Mouse (Mus musculus): ENCODE measurements around the gene Obsl1. TPM values are rescaled to one million over a fixed set of nuclear protein-coding genes. Genes with fewer than 3 reads are reported as not detected.
A peak's percentile ranks its signal among the peaks of the same experiment; 100 is the strongest.

Obsl1 gene
- total RNA-seq, 2 experiments from 2014 or later = 241 to 242 TPM

DNA sequence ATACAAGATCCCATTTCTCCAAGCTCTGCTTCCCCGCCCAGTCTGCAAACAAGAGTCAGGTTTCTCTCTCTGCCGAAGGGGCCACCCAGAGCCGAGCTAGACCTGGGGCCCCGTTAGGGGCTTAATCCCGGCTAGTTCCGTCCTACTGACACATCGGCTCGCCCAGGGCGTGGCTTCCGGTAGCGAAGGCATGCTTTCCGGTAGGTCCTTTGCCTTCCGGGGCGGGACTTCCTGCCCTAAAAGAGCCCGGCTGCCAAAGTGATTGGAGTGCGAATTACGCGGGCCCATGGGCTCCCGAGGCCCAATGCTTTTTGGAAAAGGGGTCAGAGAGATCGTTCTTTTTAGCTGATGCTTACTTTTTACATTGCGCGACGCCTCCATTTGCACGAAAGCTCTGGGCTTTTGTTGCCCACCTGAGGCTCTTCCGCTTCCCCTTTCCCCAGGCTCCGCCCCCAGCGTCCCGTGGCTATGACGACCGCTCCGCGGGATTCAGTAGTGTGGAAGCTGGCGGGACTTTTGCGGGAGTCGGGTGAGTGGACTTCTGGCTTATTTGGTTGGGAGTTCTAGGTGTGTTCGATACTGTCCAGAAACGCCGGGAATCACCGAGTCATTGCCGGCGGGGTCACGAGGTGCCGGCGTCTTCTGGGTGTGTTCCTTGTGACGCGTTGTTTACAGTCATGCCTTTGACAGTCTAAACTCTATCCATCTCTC, 15.2 kb upstream of the Obsl1 start, which contains the start of gene Stk11ip:
Gene Stk11ip (plus strand): TSS at position 209 of the 711 bp plus-strand sequence.
- peak; percentile 84 to 87 for DNase-seq (ENCODE audit: low spot score in 2 of 2)

DNA sequence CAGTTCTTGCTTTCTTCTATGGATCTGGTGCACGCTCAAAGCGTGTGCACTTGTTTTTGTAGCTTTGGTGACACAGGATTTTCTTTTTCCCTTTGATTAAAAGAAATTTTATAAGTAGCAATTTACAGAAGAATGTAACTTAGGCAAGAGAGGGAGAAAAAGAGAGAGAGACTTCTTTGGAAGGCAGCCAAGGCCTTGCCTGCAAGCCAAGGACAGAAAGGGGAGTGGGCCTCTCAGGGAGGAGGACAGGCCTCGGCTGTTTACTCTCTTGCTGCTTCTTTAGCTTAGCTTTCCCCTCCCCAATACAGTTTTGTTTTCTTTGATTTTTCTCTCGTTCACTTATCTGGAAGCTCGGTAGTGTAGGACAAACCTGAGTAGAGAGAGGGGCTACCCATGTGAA, 13.3 kb upstream of the Obsl1 start:
- DNase-seq (ENCODE audit: low spot score in 2 of 2) = no peak

DNA sequence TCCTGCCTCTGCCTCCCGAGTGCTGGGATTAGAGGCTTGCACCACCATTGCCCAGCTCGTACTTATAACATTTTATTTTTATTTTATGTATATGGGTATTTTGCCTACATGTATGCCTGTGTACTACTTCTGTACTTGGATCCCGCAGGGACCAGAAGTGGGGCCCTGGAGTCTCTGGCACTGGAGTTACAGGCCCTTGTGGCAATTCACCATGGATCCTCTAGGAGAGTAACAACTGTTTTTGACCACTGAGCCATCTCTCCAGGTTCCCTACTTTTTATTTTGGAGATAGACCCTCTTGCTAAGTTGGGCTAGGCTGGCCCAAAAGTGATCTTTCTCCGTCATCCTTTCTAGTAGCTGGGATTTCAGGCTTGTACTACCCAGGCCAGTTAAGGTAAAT, 12.2 kb upstream of the Obsl1 start:
- no peak for DNase-seq (ENCODE audit: low spot score in 2 of 2)

DNA sequence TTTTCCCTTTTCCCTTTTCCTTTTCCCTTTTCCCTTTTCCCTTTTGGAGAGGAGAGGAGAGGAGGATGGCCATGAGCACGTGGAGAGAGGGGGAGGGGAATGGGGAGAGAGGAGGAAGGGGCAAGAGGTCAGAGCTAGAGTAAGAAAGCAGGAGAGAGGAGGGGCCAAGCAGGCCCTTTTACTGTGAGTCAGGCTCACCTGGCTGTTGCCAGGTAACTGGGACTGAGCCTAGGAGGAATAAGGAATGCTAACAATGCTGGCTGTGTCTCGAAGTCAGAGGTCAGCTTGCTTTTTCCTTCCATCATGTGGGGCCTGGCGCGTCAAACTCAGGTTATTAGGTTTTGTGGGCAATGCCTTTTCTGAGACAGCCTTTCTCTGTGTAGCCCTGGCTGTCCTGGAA, 11.7 kb upstream of the Obsl1 start:
- DNase-seq (ENCODE audit: low spot score in 2 of 2) = no peak

DNA sequence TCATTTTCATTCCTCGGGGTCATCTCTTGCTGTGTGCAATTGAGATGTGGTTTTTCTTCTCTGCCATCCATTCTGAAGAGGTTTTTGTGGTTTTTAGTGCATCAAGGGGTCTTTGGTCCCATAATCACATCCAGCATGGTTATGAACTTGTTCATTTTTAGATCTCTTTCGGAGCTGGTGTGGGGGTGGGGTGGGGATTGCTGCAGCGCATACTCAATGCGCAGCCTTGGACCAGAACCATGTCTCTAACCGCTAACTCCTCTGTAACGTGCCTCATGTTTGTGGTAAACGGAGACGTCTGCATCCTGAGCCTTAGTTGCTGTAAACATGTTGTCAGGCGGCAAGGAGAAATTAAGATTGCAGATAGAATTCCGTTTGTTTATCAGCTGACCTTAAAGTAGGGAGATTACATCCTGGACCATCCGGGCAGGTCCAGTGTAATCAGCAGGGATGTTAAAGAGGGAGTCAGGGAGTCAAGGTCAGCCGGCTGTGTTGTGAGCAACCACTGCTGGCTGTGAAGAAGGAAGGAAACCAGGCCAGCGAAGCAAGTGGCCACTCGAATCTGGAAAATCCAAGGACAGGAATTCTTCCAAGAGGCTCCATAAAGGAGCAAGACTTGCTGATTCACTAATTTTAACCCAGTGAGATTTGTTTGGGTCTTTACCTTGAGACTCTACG, 10.6 kb upstream of the Obsl1 start:
- DNase-seq (ENCODE audit: low spot score in 2 of 2) = no peak

DNA sequence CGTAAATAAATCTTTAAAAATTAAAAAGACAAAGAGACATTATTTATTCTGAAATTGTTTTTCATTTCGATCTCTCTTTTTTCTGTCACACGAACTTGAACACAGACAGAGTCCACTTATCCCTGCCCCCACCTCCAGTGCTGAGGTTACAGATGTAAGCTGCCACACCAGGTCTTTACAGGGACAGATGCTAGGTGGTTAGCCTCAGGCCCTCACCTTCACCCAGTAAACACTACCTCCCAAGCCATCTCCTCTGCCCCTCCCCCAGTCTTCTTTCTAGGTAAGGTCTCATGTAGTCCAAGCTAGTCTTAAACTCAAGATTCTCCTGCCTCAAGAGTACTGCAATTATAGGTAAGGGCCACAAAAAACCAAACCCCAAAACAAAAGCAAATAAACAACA, 6.3 kb upstream of the Obsl1 start:
- DNase-seq (ENCODE audit: low spot score in 2 of 2) = no peak

DNA sequence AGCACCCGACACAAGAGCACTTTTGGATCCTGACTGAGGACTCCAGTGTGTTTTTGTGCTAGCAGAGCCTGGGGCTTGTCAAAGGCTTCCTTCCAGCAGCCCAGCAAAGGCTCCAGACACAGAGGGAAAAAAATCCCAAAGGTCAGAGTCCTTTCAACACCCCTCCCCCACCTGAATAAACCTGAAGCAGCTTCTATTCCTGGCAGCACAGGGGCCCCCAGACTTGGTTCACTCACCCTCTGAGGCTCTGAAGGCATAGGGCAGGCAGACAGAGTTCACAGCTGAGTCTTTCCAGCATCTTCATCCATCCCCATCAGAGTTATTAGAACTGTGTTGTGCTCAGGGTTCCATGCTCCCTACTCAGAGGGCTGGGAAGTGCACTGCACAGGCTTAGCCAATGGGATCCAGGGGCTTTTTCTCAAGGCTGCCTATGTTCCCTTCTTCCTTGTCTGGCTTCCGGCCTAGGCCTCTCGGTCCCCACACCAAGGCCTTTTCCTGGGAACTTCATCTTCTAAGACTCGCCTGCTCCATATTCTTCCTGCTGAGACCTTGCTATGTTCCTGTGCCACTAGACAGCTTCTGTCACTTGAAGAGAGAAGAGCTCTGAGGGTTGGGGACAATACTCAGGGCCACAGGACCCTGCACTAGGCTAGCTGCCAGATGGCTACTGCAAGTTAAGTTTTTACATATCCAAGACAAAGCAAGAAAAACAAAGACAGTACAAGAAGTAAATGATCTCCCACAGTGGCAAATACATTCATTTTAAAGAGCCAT, 5.4 kb upstream of the Obsl1 start:
- DNase-seq (ENCODE audit: low spot score in 2 of 2) = no peak

DNA sequence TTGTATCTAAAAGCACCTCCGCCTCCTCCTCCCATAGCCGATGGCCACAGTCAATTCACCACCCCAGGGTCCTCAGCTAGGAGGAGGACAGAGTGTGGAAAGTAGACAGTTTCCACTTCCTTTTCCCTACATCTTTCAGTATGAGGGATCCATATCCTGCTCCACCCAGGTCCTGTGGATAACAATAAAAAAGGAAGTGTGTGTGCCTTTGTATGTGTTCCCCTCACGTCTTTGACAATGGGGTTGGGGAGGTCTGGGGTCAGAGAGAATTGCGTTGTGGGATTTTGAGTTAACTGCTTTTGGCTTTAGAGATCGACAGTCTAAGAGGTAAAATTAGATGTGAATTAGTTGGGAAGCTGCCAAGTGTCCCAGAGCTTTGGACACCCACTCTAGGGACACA, 3.9 kb upstream of the Obsl1 start:
- no peak for DNase-seq (ENCODE audit: low spot score in 2 of 2)

DNA sequence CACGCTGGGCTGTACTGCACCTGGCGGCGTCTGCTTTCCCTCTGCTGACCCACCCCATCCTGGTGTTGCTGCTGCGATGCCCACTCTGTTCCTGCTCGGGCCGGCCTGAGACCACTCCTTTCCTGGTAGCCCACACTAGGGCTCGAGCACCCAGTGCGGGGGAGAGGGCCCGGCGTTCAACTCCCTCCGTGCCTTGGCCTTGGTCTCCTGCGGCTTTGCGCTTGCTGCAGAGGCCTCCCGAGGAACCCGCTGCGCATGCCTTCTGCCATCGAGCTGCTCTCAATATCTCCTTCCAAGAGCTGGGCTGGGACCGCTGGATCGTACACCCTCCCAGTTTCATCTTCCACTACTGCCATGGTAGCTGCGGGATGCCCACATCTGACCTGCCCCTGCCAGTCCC, 3.3 kb upstream of the Obsl1 start:
- DNase-seq (ENCODE audit: low spot score in 2 of 2) = no peak

DNA sequence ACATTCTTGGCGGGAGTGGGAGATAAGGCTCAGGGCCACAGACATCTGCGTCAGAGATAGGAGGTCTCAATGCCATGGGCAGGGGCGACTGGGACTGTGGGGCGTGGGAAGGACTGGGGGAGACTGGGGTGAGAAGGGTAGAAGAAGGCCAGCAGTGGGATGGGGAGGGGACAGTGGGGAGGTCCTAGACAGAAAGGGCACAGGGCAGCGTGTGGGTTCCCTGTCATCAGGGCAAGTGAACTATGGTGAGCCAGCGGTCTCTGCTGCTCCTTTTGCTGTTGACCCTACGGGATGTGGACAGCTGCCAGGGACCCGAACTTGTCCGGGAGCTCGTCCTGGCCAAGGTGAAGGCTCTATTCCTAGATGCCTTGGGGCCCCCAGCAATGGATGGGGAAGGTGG, 754 bp upstream of the Obsl1 start, which contains the start of gene Inha:
Gene Inha (plus strand): TSS at position 72 of the 400 bp plus-strand sequence.
- no peak for DNase-seq (ENCODE audit: low spot score in 2 of 2)

DNA sequence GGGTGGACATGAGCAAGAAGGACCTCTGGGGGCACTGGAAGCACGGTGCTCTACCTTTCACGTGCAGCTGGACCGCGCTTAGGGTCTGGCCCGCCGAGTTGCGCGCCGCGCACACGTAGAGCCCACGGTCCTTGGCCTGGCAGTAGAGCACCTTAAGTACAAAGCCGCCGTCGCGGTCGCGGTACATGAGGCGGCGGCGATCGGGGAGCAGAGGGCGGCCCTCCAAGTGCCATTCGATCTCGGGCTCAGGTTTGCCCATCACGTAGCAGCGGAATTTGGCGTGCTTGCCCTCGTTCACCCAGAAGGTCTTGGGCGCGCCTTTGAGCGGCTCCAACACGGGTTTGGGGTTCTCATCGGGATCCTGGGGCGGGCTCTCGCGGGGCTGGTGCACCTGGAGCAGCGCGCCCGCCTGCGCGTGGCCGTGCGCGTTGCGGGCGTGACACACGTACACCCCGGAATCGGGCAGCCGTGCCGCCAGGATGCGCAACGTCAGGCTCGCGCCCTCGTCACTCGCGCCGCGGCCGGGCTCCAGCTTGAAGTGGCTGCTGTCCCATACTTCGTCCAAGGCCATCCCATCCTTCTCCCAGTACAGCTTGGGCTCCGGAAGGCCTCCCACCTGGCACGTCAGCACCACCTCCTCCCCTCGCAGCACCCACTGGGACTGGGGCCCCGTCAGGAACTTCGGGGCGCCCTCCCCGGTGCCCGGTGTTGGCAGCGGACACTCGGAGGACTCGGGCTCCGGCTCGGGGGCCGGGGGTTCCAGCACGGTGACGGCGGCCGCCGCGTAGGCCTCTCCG, 895 bp downstream of the Obsl1 start:
- peak; percentile 50 to 63 for DNase-seq (ENCODE audit: low spot score in 2 of 2)

DNA sequence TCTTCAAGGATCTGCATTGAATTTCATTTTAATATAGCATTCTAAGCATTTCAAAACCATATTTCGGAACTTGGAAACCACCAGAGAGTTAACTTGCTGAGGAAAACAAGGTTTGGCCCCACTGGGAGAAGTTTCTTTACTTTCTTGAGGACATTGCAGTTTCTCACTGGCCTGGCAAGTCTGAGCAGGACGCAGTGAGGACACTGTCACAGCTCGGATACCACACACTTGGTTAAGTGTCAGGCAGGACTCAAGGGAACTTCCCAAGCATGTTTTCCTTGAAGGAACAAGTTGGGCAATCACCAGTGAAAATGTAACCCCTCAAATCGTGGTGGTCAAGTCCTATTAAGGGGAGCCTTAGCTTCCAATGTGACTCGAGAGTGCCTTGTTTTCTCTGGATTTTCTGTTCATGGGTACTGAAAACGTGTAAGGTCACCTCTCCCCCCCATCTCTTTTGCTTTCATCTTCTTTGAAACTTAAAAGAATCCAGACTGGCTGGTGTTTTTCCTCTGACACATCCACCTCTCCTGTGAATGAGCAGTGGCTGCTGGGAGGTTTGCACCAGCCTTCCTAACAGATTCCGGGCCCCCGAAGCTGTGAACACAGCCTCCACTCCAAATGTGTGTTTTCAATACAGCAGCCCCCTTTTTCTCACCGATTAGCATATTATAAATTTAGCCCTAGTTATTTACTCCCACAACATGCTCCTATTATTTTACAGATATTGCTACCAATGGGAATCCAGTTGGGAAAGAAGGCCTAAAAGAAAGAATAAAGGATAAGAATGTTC, 1.8 kb downstream of the Obsl1 start:
- DNase-seq (ENCODE audit: low spot score in 2 of 2) = no peak

DNA sequence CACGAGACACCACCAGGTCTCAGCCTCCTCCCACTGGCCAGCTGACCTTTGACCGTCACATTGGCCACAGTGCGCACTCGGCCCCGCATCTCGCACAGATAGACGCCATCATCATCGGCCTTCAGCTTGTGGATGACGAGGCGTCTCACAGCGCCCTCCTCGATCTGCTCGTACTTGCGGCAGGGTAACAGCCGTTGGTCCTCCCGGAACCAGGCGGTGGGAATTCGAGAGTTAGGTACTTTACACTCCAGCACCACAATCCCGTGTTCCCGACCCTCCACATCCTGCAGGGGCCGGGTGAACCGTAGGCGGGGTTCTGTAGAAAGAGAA, 2.6 kb downstream of the Obsl1 start:
- no peak for DNase-seq (ENCODE audit: low spot score in 2 of 2)

DNA sequence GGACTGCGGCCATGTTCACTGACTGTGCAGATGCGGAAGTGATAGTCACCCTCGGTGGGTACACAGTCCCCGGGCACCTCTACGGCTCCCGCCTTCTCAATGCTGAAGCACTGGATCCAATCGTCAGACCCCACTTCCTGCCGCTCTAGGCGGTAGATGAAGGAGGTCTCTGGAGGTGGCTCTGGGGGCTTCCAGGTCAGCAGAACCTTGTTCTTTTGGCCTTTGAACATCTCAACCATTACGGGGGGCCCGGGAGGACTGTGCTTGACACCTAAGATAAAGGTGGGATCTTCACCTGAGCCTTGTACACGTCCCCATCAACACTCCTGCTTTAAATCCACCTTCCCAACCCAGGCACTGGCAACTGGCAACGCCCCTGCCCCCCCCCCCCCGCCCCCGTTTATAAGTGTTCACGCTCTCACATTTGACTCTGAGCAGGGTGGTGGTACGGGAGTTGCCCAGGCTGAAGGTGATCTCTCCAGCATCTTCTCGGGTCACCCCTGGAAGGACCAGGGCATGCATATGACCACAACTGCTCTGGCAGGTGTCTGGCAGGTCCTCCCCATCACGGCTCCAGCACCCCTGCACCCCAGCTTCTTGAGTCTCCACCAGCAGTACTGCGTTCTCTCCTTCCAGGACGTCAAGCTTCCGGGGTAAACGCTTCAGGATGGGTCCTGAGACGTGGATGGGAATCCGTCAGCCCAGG, 3.2 kb downstream of the Obsl1 start:
- DNase-seq (ENCODE audit: low spot score in 2 of 2) = no peak

DNA sequence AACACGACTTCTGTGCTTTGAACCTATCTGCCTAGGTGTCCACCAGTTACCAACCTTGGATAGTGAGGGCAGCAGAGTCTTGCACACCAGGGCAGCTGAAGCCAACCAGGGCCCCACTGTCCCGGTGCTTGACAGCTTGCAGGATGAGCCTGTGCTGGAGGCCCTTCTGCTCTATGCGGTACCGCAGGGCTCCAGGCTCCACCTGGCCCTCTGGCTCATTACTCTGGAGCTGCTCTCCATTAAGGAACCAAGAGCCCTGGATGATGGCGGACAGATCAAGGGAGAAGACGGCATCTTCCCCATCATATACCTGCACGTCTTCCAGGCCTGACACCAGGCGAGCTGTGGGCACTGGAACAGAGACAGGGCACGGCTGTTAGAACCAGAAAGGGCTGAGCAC, 4.3 kb downstream of the Obsl1 start:
- DNase-seq (ENCODE audit: low spot score in 2 of 2) = no peak

DNA sequence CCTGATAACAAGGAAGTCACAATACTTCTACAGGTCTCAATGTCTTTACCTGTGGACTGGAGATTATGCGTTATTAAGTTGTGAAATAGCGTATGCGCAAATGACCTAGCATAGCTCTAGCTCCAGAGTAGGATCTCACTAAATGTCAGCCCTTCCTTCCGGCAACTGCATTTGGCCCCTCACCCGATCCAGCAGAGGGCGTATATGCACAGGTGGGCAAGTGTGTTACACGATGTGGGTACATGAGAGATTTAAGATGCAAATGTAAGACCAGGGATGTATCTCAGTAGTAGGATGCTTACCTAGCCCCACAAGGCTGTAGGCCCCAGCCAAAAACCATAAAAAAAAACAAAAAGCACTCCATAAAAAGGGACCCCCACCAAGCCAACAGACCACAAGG, 6.8 kb downstream of the Obsl1 start:
- no peak for DNase-seq (ENCODE audit: low spot score in 2 of 2)

DNA sequence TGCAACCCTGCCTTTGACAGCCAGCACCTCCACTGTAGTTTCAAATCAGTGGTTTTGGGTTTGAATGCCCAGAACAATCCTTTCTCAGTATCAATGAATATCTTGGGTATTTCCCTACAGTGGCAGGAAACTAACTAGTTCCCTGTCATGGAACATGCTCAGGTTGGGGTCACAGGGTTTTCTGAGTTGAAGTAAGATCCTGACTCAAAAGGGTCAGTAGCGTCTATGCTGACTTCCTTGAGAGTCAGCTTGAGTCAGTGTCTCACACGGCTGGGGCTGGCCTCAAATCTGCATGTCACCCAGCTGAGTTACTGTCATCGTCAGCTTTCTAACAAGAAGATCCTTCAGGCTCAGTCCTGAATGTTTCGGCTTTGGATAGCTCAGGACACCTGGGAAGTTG, 7.4 kb downstream of the Obsl1 start:
- no peak for DNase-seq (ENCODE audit: low spot score in 2 of 2)

DNA sequence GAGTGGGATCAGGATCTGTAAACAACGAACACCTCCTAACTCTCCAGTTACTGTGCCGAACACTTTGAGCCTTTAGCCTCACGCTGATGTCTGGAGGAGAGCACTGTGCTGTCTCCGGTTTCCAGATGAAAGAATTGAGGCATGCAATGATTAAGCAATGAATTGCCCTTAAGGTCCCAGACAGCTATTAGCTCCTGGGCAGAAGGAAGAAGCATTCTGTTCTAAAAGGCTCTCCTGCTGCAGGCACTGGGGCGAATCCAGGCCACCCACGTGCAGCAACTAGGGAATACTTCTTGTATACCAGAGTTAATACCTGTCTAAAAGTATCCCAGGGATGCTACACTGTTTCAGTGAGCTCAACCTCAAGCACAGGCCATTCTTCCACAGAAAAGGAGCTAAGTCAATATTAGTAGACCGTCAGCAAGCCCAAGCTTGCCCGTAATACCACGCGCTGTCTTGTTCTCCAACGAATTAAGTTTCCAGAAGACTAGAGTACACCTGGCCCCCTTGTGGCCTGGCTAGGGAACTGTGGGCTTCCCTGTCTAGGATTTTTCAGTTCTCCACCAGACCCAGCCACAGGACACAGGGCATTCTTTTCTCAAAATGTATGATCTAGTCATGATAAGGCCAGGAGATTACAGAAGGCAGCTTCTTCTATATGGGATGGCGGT, 11.2 kb downstream of the Obsl1 start:
- no peak for DNase-seq (ENCODE audit: low spot score in 2 of 2)

DNA sequence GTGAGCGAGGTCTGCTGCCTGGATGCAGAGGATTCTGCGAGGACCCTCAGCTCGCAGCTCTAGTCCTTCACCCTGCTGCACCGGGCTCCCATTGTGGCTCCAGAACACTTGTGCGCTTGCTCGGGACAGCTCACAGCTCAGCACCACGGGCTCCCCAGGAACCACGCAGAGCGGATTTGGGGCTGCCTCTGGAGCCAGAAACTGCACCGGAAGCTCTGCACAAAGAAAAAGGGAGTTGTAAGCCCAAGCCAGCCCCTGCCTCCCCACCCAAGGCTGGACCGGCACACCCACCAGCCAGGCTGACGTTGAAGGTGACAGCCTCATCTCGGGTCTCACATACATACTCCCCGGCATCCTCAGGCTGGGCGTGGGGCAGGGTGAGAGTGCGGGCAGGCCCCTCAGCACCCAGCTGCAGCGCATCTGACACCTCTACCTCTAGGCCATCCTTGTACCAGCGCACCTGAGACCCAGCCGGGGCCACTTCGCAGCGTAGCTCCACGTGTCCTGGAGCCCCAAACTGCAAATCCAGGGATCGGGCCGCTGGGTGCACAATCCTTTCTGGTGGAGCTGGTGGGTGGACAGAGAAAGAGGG, 13.6 kb downstream of the Obsl1 start:
- no peak for DNase-seq (ENCODE audit: low spot score in 2 of 2)

Data from adrenal gland, postnatal 4 days (tissue).